8 mouse cellular contexts compared by ENCODE assay signal in genomic region chr2:133020173-133020837, GRCm38 (mm10).
DNase-seq lines count a peak whose midpoint lies in the region; ATAC-seq and TF ChIP-seq lines count a peak whose summit lies in the region.
"Had no signal": no experiment of that assay in that cellular context is flagged by ENCODE, and none has a peak within 500 bp of the region (broad histone marks: within the 10 kb centered on the region; RNA-seq: fewer than 3 reads in every experiment).

No protein-coding gene starts in this region.

- H3K27ac ChIP-seq in hindbrain, embryonic 16.5 days (ENCODE audit: low read depth, low read length), result no peak overlapping the region
- no peak overlapping the region for H3K27ac ChIP-seq in midbrain, embryonic 10.5 days (replicated peaks)
- no peak overlapping the region for H3K27ac ChIP-seq in small intestine, adult 2 months (ENCODE audit: insufficient read depth, low read depth, low read length)
- H3K27ac ChIP-seq: stomach, embryonic 15.5 days had no signal

- H3K4me3 ChIP-seq in hindbrain, embryonic 16.5 days (ENCODE audit: low read length), result no peak overlapping the region
- H3K4me3 ChIP-seq in midbrain, embryonic 10.5 days, result no peak overlapping the region
- no peak overlapping the region for H3K4me3 ChIP-seq in small intestine, adult 2 months (ENCODE audit: low read depth, low read length)
- H3K4me3 ChIP-seq: stomach, embryonic 15.5 days had no signal

- no peak overlapping the region for H3K9ac ChIP-seq in hindbrain, embryonic 16.5 days (ENCODE audit: low read depth, low read length)
- H3K9ac ChIP-seq: stomach, embryonic 15.5 days had no signal

- H3K9me3 ChIP-seq in hindbrain, embryonic 16.5 days (ENCODE audit: control insufficient read depth, low read length), result no peaks in the 10 kb centered on the region
- no peaks in the 10 kb centered on the region for H3K9me3 ChIP-seq in midbrain, embryonic 10.5 days (replicated peaks)
- H3K9me3 ChIP-seq: stomach, embryonic 15.5 days had no signal

- 24% methylated on average over 11 of the region's 11 CpGs for WGBS in hindbrain, embryonic 16.5 days
- WGBS in midbrain, embryonic 10.5 days, result 30% methylated on average over 11 of the region's 11 CpGs
- 23% methylated on average over 11 of the region's 11 CpGs for WGBS in small intestine, adult 2 months

- H3K27me3 ChIP-seq in hindbrain, embryonic 16.5 days (replicated peaks; ENCODE audit: control insufficient read depth, insufficient read depth, low read length), result 0 out of 2 replicates have a peak, but pooled peaks cover 3% of the 10 kb centered on the region
- H3K27me3 ChIP-seq in midbrain, embryonic 10.5 days (ENCODE audit: low read depth, poor library complexity, severe bottlenecking), result no peaks in the 10 kb centered on the region
- H3K27me3 ChIP-seq in small intestine, adult 2 months (ENCODE audit: control insufficient read depth, insufficient read depth, low read length), result no peaks in the 10 kb centered on the region
- H3K27me3 ChIP-seq: stomach, embryonic 15.5 days had no signal

- H3K36me3 ChIP-seq in hindbrain, embryonic 16.5 days (ENCODE audit: control insufficient read depth, insufficient read depth, low read length), result no peaks in the 10 kb centered on the region
- H3K36me3 ChIP-seq in midbrain, embryonic 10.5 days, result no peaks in the 10 kb centered on the region
- no peaks in the 10 kb centered on the region for H3K36me3 ChIP-seq in small intestine, adult 2 months (ENCODE audit: control insufficient read depth, insufficient read depth, low read length)
- H3K36me3 ChIP-seq: stomach, embryonic 15.5 days had no signal

- TF ChIP-seq CTCF in small intestine, adult 2 months (IDR thresholded peaks at IDR 0.05; ENCODE audit: extremely low read depth, insufficient read length, insufficient replicate concordance, low read depth, low read length), result peak; percentile 75; the same call in 1 of the 2 replicates

- peaks cover 2% of the 10 kb centered on the region; the same call in 1 of the 2 replicates for H3K4me1 ChIP-seq in hindbrain, embryonic 16.5 days (ENCODE audit: control insufficient read depth, insufficient read depth, low read depth, low read length)
- no peaks in the 10 kb centered on the region for H3K4me1 ChIP-seq in midbrain, embryonic 10.5 days
- H3K4me1 ChIP-seq in small intestine, adult 2 months (ENCODE audit: control insufficient read depth, insufficient read depth, insufficient read length, low read length), result no peaks in the 10 kb centered on the region
- H3K4me1 ChIP-seq: stomach, embryonic 15.5 days had no signal

- peak; percentile 84; the same call in 1 of the 2 replicates for ATAC-seq in hindbrain, embryonic 16.5 days

- H3K4me2 ChIP-seq in hindbrain, embryonic 16.5 days (ENCODE audit: low read length), result peak overlapping the region; percentile 49
- H3K4me2 ChIP-seq: stomach, embryonic 15.5 days had no signal

- DNase-seq in ZHBTc4 (ENCODE audit: low read depth, low spot score), result peak; percentile 76
- DNase-seq in cerebellum, adult 9-10 months, result peak; percentile 41
- peak; percentile 29 to 70 for DNase-seq in frontal cortex, postnatal 10 days (ENCODE audit: low spot score in 2 of 2)
- peak; percentile 13 to 79 for DNase-seq in left cerebral cortex, adult 9 months (ENCODE audit: low spot score in 2 of 2)
- DNase-seq in midbrain, embryonic 10.5 days (ENCODE audit: low spot score), result peak; percentile 80

- TF ChIP-seq POLR2A in small intestine, adult 2 months (IDR thresholded peaks at IDR 0.05; ENCODE audit: low read depth, low read length), result no peak
